Mouse (Mus musculus): ENCODE data around the gene Dnttip2.

- TF ChIP-seq FOSL1 (IDR thresholded peaks at IDR 0.05; ENCODE audit: insufficient read depth, low read length, poor library complexity, severe bottlenecking) (no peak), CTCF (IDR thresholded peaks at IDR 0.05; ENCODE audit: control insufficient read depth, insufficient read depth, insufficient read length) (no peak), CEBPB (IDR thresholded peaks at IDR 0.05; ENCODE audit: low read depth) (no peak), MYOG (IDR thresholded peaks at IDR 0.05; ENCODE audit: control insufficient read depth, extremely low read depth, insufficient read length) (no peak), MYOD1 (IDR thresholded peaks at IDR 0.05; ENCODE audit: control insufficient read depth, insufficient read length, low read depth) (no peak), MAX (IDR thresholded peaks at IDR 0.05) (peak; percentile 32), USF1 (IDR thresholded peaks at IDR 0.05; ENCODE audit: low read depth) (no peak)
Observed at GRCm38 (mm10) chr3:122274241-122275024, at the start of gene Dnttip2.
